Mouse (Mus musculus) mouse trophoblast stem cell (cell line): ENCODE data around the gene Ankfn1.

Experiments used
- in situ Hi-C, 2 experiments: fragments of 300-500 bp; cut with MseI, MboI; formaldehyde crosslinking; loops; 2 replicates in 1 of 2; 3 replicates in 1 of 2; pipeline ENCODE4 v1.15.1; 2025

Ankfn1 gene

GRCm38 (mm10) chr11:89777431-89777830 lies at the start of gene Ankfn1:
Gene Ankfn1, minus strand, starts transcription at chr11:89777653.
- in situ Hi-C loops, result no loop called here

GRCm38 (mm10) chr11:89823661-89824446 lies 46.4 kb upstream of the Ankfn1 start:
- in situ Hi-C loops, result no loop called here

GRCm38 (mm10) chr11:89818594-89818993 lies 41.1 kb upstream of the Ankfn1 start:
- in situ Hi-C loops, result no loop called here

GRCm38 (mm10) chr11:89811403-89811802 lies 34.0 kb upstream of the Ankfn1 start:
- in situ Hi-C loops, result no loop called here

GRCm38 (mm10) chr11:89807998-89808397 lies 30.5 kb upstream of the Ankfn1 start:
- in situ Hi-C loops, result no loop called here

GRCm38 (mm10) chr11:89804822-89805221 lies 27.4 kb upstream of the Ankfn1 start:
- in situ Hi-C loops, result no loop called here

GRCm38 (mm10) chr11:89803974-89804373 lies 26.5 kb upstream of the Ankfn1 start:
- in situ Hi-C loops, result no loop called here

GRCm38 (mm10) chr11:89792709-89793108 lies 15.3 kb upstream of the Ankfn1 start:
- in situ Hi-C loops, result no loop called here

GRCm38 (mm10) chr11:89776070-89776469 lies 1.4 kb downstream of the Ankfn1 start:
- in situ Hi-C loops, result no loop called here

GRCm38 (mm10) chr11:89774913-89775312 lies 2.5 kb downstream of the Ankfn1 start:
- in situ Hi-C loops, result no loop called here

GRCm38 (mm10) chr11:89772941-89773340 lies 4.5 kb downstream of the Ankfn1 start:
- in situ Hi-C loops, result no loop called here

GRCm38 (mm10) chr11:89765770-89766148 lies 11.7 kb downstream of the Ankfn1 start:
- in situ Hi-C loops, result no loop called here

- in situ Hi-C loops, result no loop called here
Measured at GRCm38 (mm10) chr11:89765014-89765769, 12.3 kb downstream of the Ankfn1 start.

- in situ Hi-C loops, result no loop called here
Measured at GRCm38 (mm10) chr11:89733973-89734693, 43.3 kb downstream of the Ankfn1 start.

GRCm38 (mm10) chr11:89733526-89733925 lies 43.9 kb downstream of the Ankfn1 start:
- in situ Hi-C loops, result no loop called here

GRCm38 (mm10) chr11:89720847-89721246 lies 56.6 kb downstream of the Ankfn1 start:
- in situ Hi-C loops, result no loop called here

GRCm38 (mm10) chr11:89718491-89718982 lies 58.9 kb downstream of the Ankfn1 start:
- in situ Hi-C loops, result no loop called here

- in situ Hi-C loops, result no loop called here
Measured at GRCm38 (mm10) chr11:89716351-89716750, 61.1 kb downstream of the Ankfn1 start.

GRCm38 (mm10) chr11:89708526-89708925 lies 68.9 kb downstream of the Ankfn1 start:
- in situ Hi-C loops, result no loop called here

GRCm38 (mm10) chr11:89696431-89697403 lies 80.7 kb downstream of the Ankfn1 start:
- in situ Hi-C loops, result no loop called here

GRCm38 (mm10) chr11:89693686-89694085 lies 83.8 kb downstream of the Ankfn1 start:
- in situ Hi-C loops, result no loop called here
